Mouse (Mus musculus) neural tube, embryonic 14.5 days (tissue): ENCODE data around the gene Pcf11. TPM values are rescaled to one million over a fixed set of nuclear protein-coding genes. Genes with fewer than 3 reads are reported as not detected.

Experiments
- ATAC-seq: fragments of 200-750 bp; cut with Nextera tagmentation; 2 replicates; pipeline ENCODE4 v1.8.0; 2017; ENCODE audit warnings: low read depth, mild to moderate bottlenecking, moderate TSS enrichment, moderate library complexity
- H3K27ac ChIP-seq: fragments of 300-500 bp; sonication (generic); 2 replicates; pipeline ENCODE4 v1.5.1; 2014; ENCODE audit warnings: low read depth, mild to moderate bottlenecking, control low read depth, low read length, moderate library complexity, mixed read lengths
- H3K27me3 ChIP-seq: fragments of 300-500 bp; sonication (generic); 2 replicates; pipeline ENCODE4 v1.6.1; 2014; ENCODE audit warnings: low read length; ENCODE audit not compliant: control insufficient read depth, insufficient read depth
- H3K36me3 ChIP-seq: fragments of 300-500 bp; sonication (generic); 2 replicates; pipeline ENCODE4 v1.6.1; 2014; ENCODE audit warnings: low read length, mixed read lengths; ENCODE audit not compliant: control insufficient read depth, insufficient read depth
- H3K4me1 ChIP-seq: fragments of 300-500 bp; sonication (generic); 2 replicates; pipeline ENCODE4 v1.6.1; 2014; ENCODE audit warnings: low read length; ENCODE audit not compliant: control insufficient read depth, insufficient read depth
- H3K4me2 ChIP-seq: fragments of 300-500 bp; sonication (generic); 2 replicates; pipeline ENCODE4 v1.6.1; 2014; ENCODE audit warnings: mild to moderate bottlenecking, low read depth, low read length, control low read depth
- H3K4me3 ChIP-seq: fragments of 300-500 bp; sonication (generic); 2 replicates; pipeline ENCODE4 v1.5.1; 2014; ENCODE audit warnings: low read depth, low read length, control low read depth, mixed read lengths
- H3K9ac ChIP-seq: fragments of 300-500 bp; sonication (generic); replicated peaks from 2 replicates; pipeline ENCODE4 v1.6.1; 2014; ENCODE audit warnings: low read depth, mild to moderate bottlenecking, control low read depth, low read length, mixed read lengths
- H3K9me3 ChIP-seq: fragments of 300-500 bp; sonication (generic); 2 replicates; pipeline ENCODE4 v1.6.1; 2016; ENCODE audit warnings: low read length; ENCODE audit not compliant: control insufficient read depth
- WGBS: fragments of 180-500 bp; shearing (Covaris S2); extraction: QIAGEN DNeasy Blood & Tissue Kit; methylation state at CpG from one replicate; pipeline ENCODE4 v1.1.7; 2014; 5-methylcytosine and 5-hydroxymethylcytosine counted together
- polyA plus RNA-seq: library from polyadenylated mRNA; unstranded; fragments of >200 nt; fragmentation: Nextera tagmentation; extraction: Ambion mirVana; gene quantifications from 2 replicates; pipeline ENCODE4 v1.2.1, GENCODE M21; 2014

Pcf11 gene
- polyA plus RNA-seq, result 19.6 and 21.5 TPM in 2 replicates

- Histone ChIP-seq H3K9me3 (no peaks in the 10 kb centered on the region), H3K27ac (peak within 1 kb of the TSS; percentile 98), H3K27me3 (no peaks in the 10 kb centered on the region), H3K4me2 (peak within 1 kb of the TSS; percentile 87), H3K36me3 (no peaks in the 10 kb centered on the region), H3K9ac (peak within 1 kb of the TSS; percentile 97), H3K4me1 (peaks cover 16% of the 10 kb centered on the region), H3K4me3 (peak within 1 kb of the TSS; percentile 97)
- under 1% methylated on average over 87 of the region's 88 CpGs for WGBS
- peak; percentile 99 for ATAC-seq
Observed at GRCm38 (mm10) chr7:92669507-92670471, at the start of gene Pcf11. TSS of gene Pcf11 (minus strand) at chr7:92669934.

GRCm38 (mm10) chr7:92715055-92715454, 45.3 kb upstream of the Pcf11 start:
- 97% methylated on average over 1 of the region's 1 CpGs for WGBS
- no peak overlapping the region for H3K9ac ChIP-seq

GRCm38 (mm10) chr7:92711593-92711992, 41.9 kb upstream of the Pcf11 start:
- WGBS, result 85% methylated on average over 3 of the region's 3 CpGs
- H3K4me2 ChIP-seq, result no peak overlapping the region
- no peaks in the 10 kb centered on the region for H3K36me3 ChIP-seq
- H3K27me3 ChIP-seq, result no peaks in the 10 kb centered on the region
- no peak overlapping the region for H3K27ac ChIP-seq
- H3K9ac ChIP-seq, result no peak overlapping the region
- no peak overlapping the region for H3K4me3 ChIP-seq
- no peaks in the 10 kb centered on the region for H3K9me3 ChIP-seq
- no peaks in the 10 kb centered on the region for H3K4me1 ChIP-seq
- ATAC-seq, result no peak

More at GRCm38 (mm10) chr7:92715055-92715454, 45.3 kb upstream of the Pcf11 start:
- Histone ChIP-seq H3K4me2 (no peak overlapping the region), H3K4me3 (no peak overlapping the region), H3K27ac (no peak overlapping the region), H3K36me3 (no peaks in the 10 kb centered on the region), H3K9me3 (no peaks in the 10 kb centered on the region), H3K4me1 (no peaks in the 10 kb centered on the region), H3K27me3 (no peaks in the 10 kb centered on the region)
- no peak for ATAC-seq

- no peaks in the 10 kb centered on the region for H3K9me3 ChIP-seq
- H3K27me3 ChIP-seq, result no peaks in the 10 kb centered on the region
- no peak overlapping the region for H3K4me2 ChIP-seq
- H3K27ac ChIP-seq, result no peak overlapping the region
- H3K9ac ChIP-seq, result no peak overlapping the region
- no peaks in the 10 kb centered on the region for H3K4me1 ChIP-seq
- H3K4me3 ChIP-seq, result no peak overlapping the region
- H3K36me3 ChIP-seq, result no peaks in the 10 kb centered on the region
- ATAC-seq, result peak; percentile 63; the same call in 1 of the 2 replicates
- WGBS, result 35% methylated on average over 2 of the region's 2 CpGs
Observed at GRCm38 (mm10) chr7:92709573-92709972, 39.8 kb upstream of the Pcf11 start.

- no peaks in the 10 kb centered on the region for H3K9me3 ChIP-seq
- H3K4me3 ChIP-seq, result no peak overlapping the region
- 54% methylated on average over 12 of the region's 12 CpGs for WGBS
- H3K4me1 ChIP-seq, result no peaks in the 10 kb centered on the region
- no peaks in the 10 kb centered on the region for H3K27me3 ChIP-seq
- peak; percentile 54; the same call in 1 of the 2 replicates for ATAC-seq
- H3K36me3 ChIP-seq, result no peaks in the 10 kb centered on the region
- H3K9ac ChIP-seq, result no peak overlapping the region
- H3K4me2 ChIP-seq, result no peak overlapping the region
- H3K27ac ChIP-seq, result no peak overlapping the region
Observed at GRCm38 (mm10) chr7:92706711-92707110, 37.0 kb upstream of the Pcf11 start.

- Histone ChIP-seq H3K36me3 (no peaks in the 10 kb centered on the region), H3K27ac (no peak overlapping the region), H3K27me3 (no peaks in the 10 kb centered on the region), H3K9me3 (no peaks in the 10 kb centered on the region), H3K9ac (no peak overlapping the region), H3K4me3 (no peak overlapping the region), H3K4me1 (no peaks in the 10 kb centered on the region), H3K4me2 (no peak overlapping the region)
- 84% methylated on average over 2 of the region's 2 CpGs for WGBS
- no peak for ATAC-seq
Observed at GRCm38 (mm10) chr7:92705534-92705933, 35.8 kb upstream of the Pcf11 start.

GRCm38 (mm10) chr7:92703661-92704060, 33.9 kb upstream of the Pcf11 start:
- no peak overlapping the region for H3K4me3 ChIP-seq
- H3K27ac ChIP-seq, result no peak overlapping the region
- H3K4me1 ChIP-seq, result no peaks in the 10 kb centered on the region
- no peaks in the 10 kb centered on the region for H3K27me3 ChIP-seq
- H3K36me3 ChIP-seq, result no peaks in the 10 kb centered on the region
- H3K9ac ChIP-seq, result no peak overlapping the region
- no peak overlapping the region for H3K4me2 ChIP-seq
- 85% methylated on average over 1 of the region's 1 CpGs for WGBS
- H3K9me3 ChIP-seq, result no peaks in the 10 kb centered on the region
- ATAC-seq, result no peak

GRCm38 (mm10) chr7:92698770-92699169, 29.0 kb upstream of the Pcf11 start:
- Histone ChIP-seq H3K27me3 (no peaks in the 10 kb centered on the region), H3K9ac (no peak overlapping the region), H3K4me3 (no peak overlapping the region), H3K4me2 (no peak overlapping the region), H3K4me1 (no peaks in the 10 kb centered on the region), H3K9me3 (no peaks in the 10 kb centered on the region), H3K36me3 (no peaks in the 10 kb centered on the region), H3K27ac (no peak overlapping the region)
- WGBS, result 77% methylated on average over 5 of the region's 5 CpGs
- ATAC-seq, result no peak

GRCm38 (mm10) chr7:92696395-92696794, 26.7 kb upstream of the Pcf11 start:
- Histone ChIP-seq H3K4me3 (no peak overlapping the region), H3K27ac (no peak overlapping the region), H3K9me3 (no peaks in the 10 kb centered on the region), H3K27me3 (no peaks in the 10 kb centered on the region), H3K4me1 (no peaks in the 10 kb centered on the region), H3K4me2 (no peak overlapping the region), H3K36me3 (no peaks in the 10 kb centered on the region), H3K9ac (no peak overlapping the region)
- no peak for ATAC-seq
- 60% methylated on average over 3 of the region's 3 CpGs for WGBS
